Mouse (Mus musculus): ENCODE data around the gene Zdhhc19. TPM values are rescaled to one million over a fixed set of nuclear protein-coding genes. Genes with fewer than 3 reads are reported as not detected.

Gene Zdhhc19
- total RNA-seq, 4 experiments from 2014 or later = not detected

GRCm38 (mm10) chr16:32513948-32514347 is 17.9 kb downstream of the Zdhhc19 start:
- no peak for DNase-seq (ENCODE audit: low spot score in 2 of 2)

GRCm38 (mm10) chr16:32516006-32516962 is 20.2 kb downstream of the Zdhhc19 start:
- no peak for DNase-seq (ENCODE audit: low spot score in 2 of 2)

- DNase-seq (ENCODE audit: low spot score in 2 of 2) = no peak
Observed at GRCm38 (mm10) chr16:32517785-32518481, 21.9 kb downstream of the Zdhhc19 start.

- no peak for DNase-seq (ENCODE audit: low spot score in 2 of 2)
Observed at GRCm38 (mm10) chr16:32519656-32520371, 23.7 kb downstream of the Zdhhc19 start.

- no peak for DNase-seq (ENCODE audit: low spot score in 2 of 2)
Observed at GRCm38 (mm10) chr16:32520372-32520748, 24.3 kb downstream of the Zdhhc19 start.

- DNase-seq (ENCODE audit: low spot score in 2 of 2) = no peak
Observed at GRCm38 (mm10) chr16:32522578-32523194, 26.6 kb downstream of the Zdhhc19 start.

GRCm38 (mm10) chr16:32523462-32524243 is 27.6 kb downstream of the Zdhhc19 start:
- peak; percentile 61 to 75 for DNase-seq (ENCODE audit: low spot score in 2 of 2)

- no peak for DNase-seq (ENCODE audit: low spot score in 2 of 2)
Observed at GRCm38 (mm10) chr16:32524244-32524615, 28.2 kb downstream of the Zdhhc19 start.

- peak; percentile 35 to 50 for DNase-seq (ENCODE audit: low spot score in 2 of 2)
Observed at GRCm38 (mm10) chr16:32526906-32527305, 30.8 kb downstream of the Zdhhc19 start.

GRCm38 (mm10) chr16:32532878-32533826 is 37.1 kb downstream of the Zdhhc19 start:
- no peak for DNase-seq (ENCODE audit: low spot score in 2 of 2)

- DNase-seq (ENCODE audit: low spot score in 2 of 2) = peak; percentile 29 to 34
Observed at GRCm38 (mm10) chr16:32535157-32535751, 39.2 kb downstream of the Zdhhc19 start.

GRCm38 (mm10) chr16:32537867-32538660 is 42.0 kb downstream of the Zdhhc19 start:
- no peak for DNase-seq (ENCODE audit: low spot score in 2 of 2)

GRCm38 (mm10) chr16:32538761-32539255 is 42.7 kb downstream of the Zdhhc19 start:
- no peak for DNase-seq (ENCODE audit: low spot score in 2 of 2)

- no peak for DNase-seq (ENCODE audit: low spot score in 2 of 2)
Observed at GRCm38 (mm10) chr16:32541338-32542179, 45.5 kb downstream of the Zdhhc19 start.

GRCm38 (mm10) chr16:32543422-32543821 is 47.4 kb downstream of the Zdhhc19 start:
- DNase-seq (ENCODE audit: low spot score in 2 of 2) = no peak

GRCm38 (mm10) chr16:32547156-32548068 is 51.3 kb downstream of the Zdhhc19 start:
- no peak for DNase-seq (ENCODE audit: low spot score in 2 of 2)

Measured in gastrocnemius, adult 8-10 months (tissue).